In the genomic region with DNA sequence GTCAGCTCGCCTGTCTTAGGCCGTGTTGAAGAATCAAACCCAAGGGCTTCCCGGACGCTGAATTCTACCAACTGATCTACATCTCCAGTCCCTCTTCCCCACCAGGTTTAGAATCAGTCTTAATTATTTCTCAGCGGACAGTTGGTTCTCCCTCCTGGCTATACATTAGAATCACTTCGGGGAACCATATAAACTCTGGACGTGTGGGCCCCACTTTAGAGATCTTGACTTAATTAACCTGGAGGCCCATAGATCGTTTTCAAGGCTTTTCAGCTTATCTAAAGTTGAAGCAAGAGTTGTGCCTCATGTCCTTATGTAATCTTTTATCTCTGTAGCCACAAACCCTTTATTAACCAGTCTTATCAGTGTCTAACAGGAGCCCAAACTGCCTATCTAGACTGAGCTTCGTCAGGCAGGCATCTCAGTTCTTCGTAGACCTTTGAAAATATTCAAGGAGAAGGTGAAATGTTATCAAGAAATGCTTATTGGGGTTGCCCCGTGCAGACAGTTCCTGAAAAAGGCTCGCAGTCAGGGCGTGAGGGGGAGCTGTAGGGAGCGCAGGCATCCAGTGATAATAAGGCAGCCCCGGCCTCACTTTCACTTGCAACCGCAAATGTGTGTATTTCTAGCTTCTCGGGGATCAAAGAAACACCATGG, we compare ENCODE assay signal across 8 mouse cellular contexts. TPM values are rescaled to one million over a fixed set of nuclear protein-coding genes. Genes with fewer than 3 reads are reported as not detected.
DNase-seq lines count a peak whose midpoint lies in the region; ATAC-seq and TF ChIP-seq lines count a peak whose summit lies in the region.

No protein-coding gene starts in this region.

- no peaks in the 10 kb centered on the region for H3K27me3 ChIP-seq in heart, postnatal 0 days (ENCODE audit: control insufficient read depth, insufficient read depth, low read length)
- no peaks in the 10 kb centered on the region for H3K27me3 ChIP-seq in liver, embryonic 12.5 days (replicated peaks)
- H3K27me3 ChIP-seq in stomach, embryonic 16.5 days (ENCODE audit: control insufficient read depth, insufficient read depth, low read length): no peaks in the 10 kb centered on the region

- ATAC-seq in heart, postnatal 0 days (ENCODE audit: insufficient read depth, low read depth): peak; percentile 59
- ATAC-seq in liver, embryonic 12.5 days: peak; percentile 81
- peak; percentile 51 for ATAC-seq in stomach, embryonic 16.5 days (ENCODE audit: insufficient read depth, low FRiP score)

- 6% methylated on average over 17 of the region's 17 CpGs for WGBS in heart, postnatal 0 days
- 2% methylated on average over 17 of the region's 17 CpGs for WGBS in liver, embryonic 12.5 days (ENCODE audit: insufficient replicate concordance)
- WGBS in stomach, embryonic 16.5 days: 8% methylated on average over 17 of the region's 17 CpGs

- peak overlapping the region; percentile 35; the same call in 1 of the 2 replicates for H3K27ac ChIP-seq in brown adipose tissue, adult 24 weeks (replicated peaks; ENCODE audit: low read depth, low read length)
- H3K27ac ChIP-seq in heart, postnatal 0 days (ENCODE audit: low read depth): peak overlapping the region; percentile 33
- H3K27ac ChIP-seq in liver, embryonic 12.5 days: peak overlapping the region; percentile 98
- H3K27ac ChIP-seq in stomach, embryonic 16.5 days (ENCODE audit: low read length): peak overlapping the region; percentile 74

- intact Hi-C loops in left cerebral cortex, postnatal 14 days (cut with DNase I): loop anchor here (1.0 to 10.0 kb wide), 6 partner anchors 102 to 628 kb away; partner anchors contain the start of genes Faim, Nme9 and Pik3cb

- no peak; the same call in 1 of the 2 replicates for TF ChIP-seq CTCF in heart, postnatal 0 days (IDR thresholded peaks at IDR 0.05; ENCODE audit: low read depth)

- peak overlapping the region; percentile 85 for H3K4me3 ChIP-seq in brown adipose tissue, adult 24 weeks (ENCODE audit: insufficient read depth, low read depth, low read length)
- peak overlapping the region; percentile 95 for H3K4me3 ChIP-seq in heart, postnatal 0 days (ENCODE audit: low read depth, low read length)
- H3K4me3 ChIP-seq in liver, embryonic 12.5 days: peak overlapping the region; percentile 85
- peak overlapping the region; percentile 92 for H3K4me3 ChIP-seq in stomach, embryonic 16.5 days (replicated peaks; ENCODE audit: low read length)

- peak; percentile 5 for DNase-seq in layer of hippocampus, postnatal 14 days (ENCODE audit: low spot score in 2 of 2)
- no peak for DNase-seq in layer of hippocampus, adult 11-12 months (ENCODE audit: low spot score)
- no peak for DNase-seq in heart, postnatal 0 days (ENCODE audit: low spot score)
- no peak for DNase-seq in left cerebral cortex, postnatal 14 days (ENCODE audit: low spot score in 2 of 2)
- no peak for DNase-seq in urinary bladder, adult 18-20 months (ENCODE audit: low spot score in 2 of 2)

- H3K4me1 ChIP-seq in brown adipose tissue, adult 24 weeks (ENCODE audit: control insufficient read depth, insufficient read depth, insufficient read length, low read length): no peaks in the 10 kb centered on the region; the same call in 1 of the 2 replicates
- no peaks in the 10 kb centered on the region; the same call in 1 of the 2 replicates for H3K4me1 ChIP-seq in heart, postnatal 0 days (ENCODE audit: control insufficient read depth, insufficient read depth)
- H3K4me1 ChIP-seq in liver, embryonic 12.5 days: peaks cover 59% of the 10 kb centered on the region
- peaks cover 10% of the 10 kb centered on the region; the same call in 1 of the 2 replicates for H3K4me1 ChIP-seq in stomach, embryonic 16.5 days (ENCODE audit: control insufficient read depth, insufficient read depth, low read length)

- peak overlapping the region; percentile 84 for H3K9ac ChIP-seq in heart, postnatal 0 days (replicated peaks; ENCODE audit: low read depth, low read length)
- H3K9ac ChIP-seq in liver, embryonic 12.5 days: peak overlapping the region; percentile 78
- H3K9ac ChIP-seq in stomach, embryonic 16.5 days (ENCODE audit: low read length): peak overlapping the region; percentile 68

- peak overlapping the region; percentile 74 for H3K4me2 ChIP-seq in heart, postnatal 0 days (ENCODE audit: low read depth, low read length)
- peak overlapping the region; percentile 77 for H3K4me2 ChIP-seq in liver, embryonic 12.5 days
- H3K4me2 ChIP-seq in stomach, embryonic 16.5 days (ENCODE audit: low read depth, low read length): peak overlapping the region; percentile 81

- 0 out of 2 replicates have a peak, but pooled peaks cover 3% of the 10 kb centered on the region for H3K36me3 ChIP-seq in heart, postnatal 0 days (replicated peaks; ENCODE audit: control insufficient read depth, insufficient read depth, low read length)
- peaks cover 18% of the 10 kb centered on the region for H3K36me3 ChIP-seq in liver, embryonic 12.5 days
- 0 out of 2 replicates have a peak, but pooled peaks cover 3% of the 10 kb centered on the region for H3K36me3 ChIP-seq in stomach, embryonic 16.5 days (ENCODE audit: control insufficient read depth, insufficient read depth, low read length)

- TF ChIP-seq EP300 in heart, postnatal 0 days (IDR thresholded peaks at IDR 0.05; ENCODE audit: low read depth): no peak

- H3K9me3 ChIP-seq in heart, postnatal 0 days (replicated peaks; ENCODE audit: control insufficient read depth, low read length): no peaks in the 10 kb centered on the region
- H3K9me3 ChIP-seq in liver, embryonic 12.5 days (replicated peaks): no peaks in the 10 kb centered on the region
- H3K9me3 ChIP-seq in stomach, embryonic 16.5 days (replicated peaks; ENCODE audit: control insufficient read depth, low read length): no peaks in the 10 kb centered on the region

RNA-seq across cellular contexts. Expression of gene Cep70, which starts 0.5 kb away (rescaled TPM):
- 10 to 100 TPM; 17.0 to 20.0 TPM for total RNA-seq in layer of hippocampus, postnatal 14 days (2021)
- 8.8 and 12.9 TPM in 2 replicates for polyA plus RNA-seq in brown adipose tissue, adult 24 weeks (2012; ENCODE audit: insufficient read depth, insufficient read length, missing spikeins)
- 9.2 and 68.0 TPM in 2 replicates for total RNA-seq in heart, postnatal 0 days (2014; rRNA removed; ENCODE audit: low replicate concordance)
- polyA plus RNA-seq in heart, postnatal 0 days (2015; fragmentation: Nextera tagmentation; extraction: Ambion mirVana): 15.5 and 16.1 TPM in 2 replicates
- 41.6 and 41.7 TPM in 2 replicates for polyA plus RNA-seq in liver, embryonic 12.5 days (2016; fragmentation: Nextera tagmentation; extraction: Ambion mirVana)
- polyA plus RNA-seq in stomach, embryonic 16.5 days (2015; fragmentation: Nextera tagmentation; extraction: Ambion mirVana): 23.9 and 29.3 TPM in 2 replicates
- total RNA-seq in left cerebral cortex, postnatal 14 days (2021): 10 to 100 TPM; 17.3 to 18.0 TPM

RNA-seq across cellular contexts. Expression of gene Faiml, which starts 5.6 kb away (rescaled TPM):
- not detected for total RNA-seq in layer of hippocampus, postnatal 14 days (2021)
- polyA plus RNA-seq in brown adipose tissue, adult 24 weeks (2012; ENCODE audit: insufficient read depth, insufficient read length, missing spikeins): not detected in 2 replicates
- not detected in 2 replicates for total RNA-seq in heart, postnatal 0 days (2014; rRNA removed; ENCODE audit: low replicate concordance)
- not detected in 2 replicates for polyA plus RNA-seq in heart, postnatal 0 days (2015; fragmentation: Nextera tagmentation; extraction: Ambion mirVana)
- polyA plus RNA-seq in liver, embryonic 12.5 days (2016; fragmentation: Nextera tagmentation; extraction: Ambion mirVana): not detected in 2 replicates
- not detected in 2 replicates for polyA plus RNA-seq in stomach, embryonic 16.5 days (2015; fragmentation: Nextera tagmentation; extraction: Ambion mirVana)
- not detected for total RNA-seq in left cerebral cortex, postnatal 14 days (2021)

Comparison
In these comparisons a context has a peak if more than half of its experiments do, and no peak if none do; other contexts are left out.
1. DNase-seq: peak in layer of hippocampus, postnatal 14 days (2 of 2); none in layer of hippocampus, adult 11-12 months (single experiment), heart, postnatal 0 days (single experiment), left cerebral cortex, postnatal 14 days (0 of 2) and urinary bladder, adult 18-20 months (0 of 2).
2. H3K27ac ChIP-seq: peak in every context shown above with its lines; median percentile 98 in liver, embryonic 12.5 days; 74 in stomach, embryonic 16.5 days; 35 in brown adipose tissue, adult 24 weeks; 33 in heart, postnatal 0 days.
3. Peak in every context shown above with its lines, with median percentiles within 50 percentile points of each other: H3K4me3 ChIP-seq, ATAC-seq, H3K4me2 ChIP-seq and H3K9ac ChIP-seq.